ENCODE assay signal across 30 mouse cellular contexts in genomic region chr2:17460434-17460833, GRCm38 (mm10).
A peak's percentile ranks its signal among the peaks of the same experiment; 100 is the strongest.
DNase-seq lines count a peak whose midpoint lies in the region; ATAC-seq lines count a peak whose summit lies in the region.
"Had no signal": no experiment of that assay in that cellular context is flagged by ENCODE, and none has a peak within 500 bp of the region (broad histone marks: within the 10 kb centered on the region; RNA-seq: fewer than 3 reads in every experiment).

No protein-coding gene starts in this region.

- peak; percentile 70; the same call in 1 of the 2 replicates for ATAC-seq in heart, embryonic 13.5 days (ENCODE audit: extremely low read depth, insufficient number of reproducible peaks, low FRiP score, low TSS enrichment)
- ATAC-seq: activated CD4-positive, CD25-positive, alpha-beta regulatory T cell, adult 4 months; forebrain, embryonic 14.5 days; hindbrain, embryonic 16.5 days had no signal

- H3K9ac ChIP-seq in heart, embryonic 13.5 days: peak overlapping the region; percentile 84
- H3K9ac ChIP-seq: embryonic facial prominence, embryonic 12.5 days; limb, embryonic 15.5 days; liver, embryonic 13.5 days; neural tube, embryonic 15.5 days; stomach, embryonic 15.5 days had no signal

- WGBS in heart, embryonic 13.5 days: 24% methylated on average over 2 of the region's 2 CpGs

- DNase-seq in heart, adult 9 months (ENCODE audit: low spot score in 2 of 2): peak; percentile 27 to 46
- peak; percentile 58 to 69 for DNase-seq in heart, postnatal 10 days
- no peak for DNase-seq in neural tube, embryonic 10.5 days (ENCODE audit: extremely low spot score, low spot score)
- DNase-seq in cerebellum, adult 9-11 months: no peak
- no peak for DNase-seq in lung, postnatal 4 days
- DNase-seq: adrenal gland, adult 2 months; adrenal gland, postnatal 36 days; B cell, adult 2 months; cerebellum, adult 8-10 months; cerebellum, postnatal 36 days; embryo, embryonic 11 days; gastrocnemius, adult 2 months; gastrocnemius, postnatal 36 days; kidney, adult 2 months; kidney, postnatal 36 days; liver, embryonic 13.5 days; lung, adult 2 months; lung, postnatal 10 days; midbrain, embryonic 14.5 days; right cerebral cortex, postnatal 25 days had no signal

- peak overlapping the region; percentile 71 for H3K4me2 ChIP-seq in heart, embryonic 13.5 days
- H3K4me2 ChIP-seq: embryonic facial prominence, embryonic 12.5 days; limb, embryonic 15.5 days; liver, embryonic 13.5 days; neural tube, embryonic 15.5 days; stomach, embryonic 15.5 days had no signal

- H3K4me3 ChIP-seq in heart, embryonic 13.5 days: peak overlapping the region; percentile 61
- H3K4me3 ChIP-seq: embryonic facial prominence, embryonic 12.5 days; gastrocnemius, adult 2 months; hindbrain, embryonic 10.5 days; limb, embryonic 10.5 days; limb, embryonic 15.5 days; liver, embryonic 13.5 days; neural tube, embryonic 15.5 days; stomach, embryonic 15.5 days had no signal

- H3K27ac ChIP-seq in heart, embryonic 13.5 days (replicated peaks): peak overlapping the region; percentile 97
- H3K27ac ChIP-seq: embryonic facial prominence, embryonic 12.5 days; gastrocnemius, adult 2 months; hindbrain, embryonic 10.5 days; limb, embryonic 10.5 days; limb, embryonic 15.5 days; liver, embryonic 13.5 days; neural tube, embryonic 15.5 days; stomach, embryonic 15.5 days had no signal

- peaks cover 17% of the 10 kb centered on the region for H3K36me3 ChIP-seq in heart, embryonic 13.5 days
- H3K36me3 ChIP-seq: embryonic facial prominence, embryonic 12.5 days; hindbrain, embryonic 10.5 days; limb, embryonic 10.5 days; limb, embryonic 15.5 days; liver, embryonic 13.5 days; neural tube, embryonic 15.5 days; stomach, embryonic 15.5 days had no signal

- H3K27me3 ChIP-seq in heart, embryonic 13.5 days (replicated peaks): no peaks in the 10 kb centered on the region
- H3K27me3 ChIP-seq: embryonic facial prominence, embryonic 12.5 days; limb, embryonic 15.5 days; liver, embryonic 13.5 days; neural tube, embryonic 15.5 days; stomach, embryonic 15.5 days had no signal

- no peaks in the 10 kb centered on the region for H3K9me3 ChIP-seq in heart, embryonic 13.5 days
- H3K9me3 ChIP-seq: embryonic facial prominence, embryonic 12.5 days; hindbrain, embryonic 10.5 days; limb, embryonic 10.5 days; limb, embryonic 15.5 days; liver, embryonic 13.5 days; neural tube, embryonic 15.5 days; stomach, embryonic 15.5 days had no signal

- peaks cover 38% of the 10 kb centered on the region for H3K4me1 ChIP-seq in heart, embryonic 13.5 days
- H3K4me1 ChIP-seq: embryonic facial prominence, embryonic 12.5 days; hindbrain, embryonic 10.5 days; limb, embryonic 15.5 days; liver, embryonic 13.5 days; neural tube, embryonic 15.5 days; stomach, embryonic 15.5 days had no signal

- intact Hi-C loops in heart, postnatal 10 days (cut with DNase I): loop anchor here (5.0 kb wide), 1 partner anchor 62 kb away; no protein-coding TSS in a partner anchor

Comparison
In these comparisons a context has a peak if more than half of its experiments do, and no peak if none do; other contexts are left out.
1. DNase-seq: peak in heart, adult 9 months (2 of 2) and heart, postnatal 10 days (2 of 2); none in neural tube, embryonic 10.5 days (single experiment), cerebellum, adult 9-11 months (single experiment) and lung, postnatal 4 days (0 of 2).